Mouse (Mus musculus): ENCODE data around the gene Rnf128. TPM values are rescaled to one million over a fixed set of nuclear protein-coding genes. Genes with fewer than 3 reads are reported as not detected.

Rnf128 gene
- total RNA-seq, 4 experiments from 2014 or later = 56.5 to 70.7 (median 64.1) TPM

GRCm38 (mm10) chrX:139622071-139622470, 59.0 kb downstream of the Rnf128 start:
- no peak for DNase-seq (ENCODE audit: low spot score)

DNA sequence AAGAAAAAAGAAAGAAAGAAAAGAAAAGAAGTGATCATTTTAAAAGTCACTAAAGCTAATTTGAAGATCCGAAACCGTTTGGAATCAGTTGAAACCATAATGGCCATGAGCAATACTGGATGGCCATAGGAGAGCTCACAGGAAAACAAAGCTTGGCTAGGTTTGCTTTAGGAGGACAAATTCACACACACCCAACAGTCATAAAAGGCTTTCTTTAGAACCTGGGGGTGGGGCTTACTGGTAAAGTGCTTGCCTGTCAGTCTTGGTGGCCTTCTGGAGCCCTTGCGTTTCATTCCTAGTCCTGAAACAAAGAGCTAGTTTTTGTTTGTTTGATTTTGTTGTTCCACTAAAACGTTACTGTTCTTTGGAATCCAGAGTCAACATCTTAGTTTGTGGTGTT, 71.6 kb downstream of the Rnf128 start:
- DNase-seq (ENCODE audit: low spot score) = no peak

- DNase-seq (ENCODE audit: low spot score) = no peak
These were observed 76.6 kb downstream of the Rnf128 start for GRCm38 (mm10) chrX:139639744-139640143.

DNA sequence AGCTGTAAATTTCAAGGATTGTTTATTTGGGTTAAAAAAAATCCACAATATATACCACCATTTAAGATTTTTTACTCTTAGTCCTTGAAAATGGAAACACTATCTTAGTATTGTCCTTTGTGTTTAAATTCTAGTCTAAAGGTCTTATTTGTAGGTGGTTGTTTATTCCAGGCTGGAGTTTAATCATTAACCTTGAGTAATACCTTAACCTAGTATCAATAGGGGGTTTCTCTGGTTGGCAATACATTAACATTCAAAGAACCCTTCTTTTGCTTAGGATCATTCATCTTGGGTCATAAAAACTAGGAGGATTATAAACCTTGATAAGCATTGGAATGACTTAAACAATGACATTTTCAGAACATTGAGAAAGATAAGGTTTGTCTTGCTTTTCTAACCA, 77.3 kb downstream of the Rnf128 start:
- no peak for DNase-seq (ENCODE audit: low spot score)

GRCm38 (mm10) chrX:139652226-139652625, 89.1 kb downstream of the Rnf128 start:
- no peak for DNase-seq (ENCODE audit: low spot score)

DNA sequence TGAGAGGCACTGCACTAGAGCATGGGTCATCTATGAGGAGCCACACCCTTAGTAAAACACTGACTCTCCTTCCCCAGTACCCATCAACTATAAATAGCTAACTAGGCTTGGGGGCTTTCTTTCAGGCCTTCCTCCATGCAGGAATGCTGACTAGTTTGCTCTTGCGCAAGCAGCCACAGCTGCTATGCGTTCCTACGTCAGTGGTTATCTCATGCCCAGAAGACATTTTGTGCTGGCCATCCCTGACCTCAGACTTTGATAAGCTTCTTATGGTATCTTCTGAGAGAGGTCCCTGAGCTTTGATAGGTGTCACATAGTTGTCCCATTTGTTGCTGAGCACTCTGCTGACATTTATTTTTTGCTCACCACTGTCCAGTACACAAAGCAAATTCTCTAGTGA, 90.2 kb downstream of the Rnf128 start:
- DNase-seq (ENCODE audit: low spot score) = no peak

DNA sequence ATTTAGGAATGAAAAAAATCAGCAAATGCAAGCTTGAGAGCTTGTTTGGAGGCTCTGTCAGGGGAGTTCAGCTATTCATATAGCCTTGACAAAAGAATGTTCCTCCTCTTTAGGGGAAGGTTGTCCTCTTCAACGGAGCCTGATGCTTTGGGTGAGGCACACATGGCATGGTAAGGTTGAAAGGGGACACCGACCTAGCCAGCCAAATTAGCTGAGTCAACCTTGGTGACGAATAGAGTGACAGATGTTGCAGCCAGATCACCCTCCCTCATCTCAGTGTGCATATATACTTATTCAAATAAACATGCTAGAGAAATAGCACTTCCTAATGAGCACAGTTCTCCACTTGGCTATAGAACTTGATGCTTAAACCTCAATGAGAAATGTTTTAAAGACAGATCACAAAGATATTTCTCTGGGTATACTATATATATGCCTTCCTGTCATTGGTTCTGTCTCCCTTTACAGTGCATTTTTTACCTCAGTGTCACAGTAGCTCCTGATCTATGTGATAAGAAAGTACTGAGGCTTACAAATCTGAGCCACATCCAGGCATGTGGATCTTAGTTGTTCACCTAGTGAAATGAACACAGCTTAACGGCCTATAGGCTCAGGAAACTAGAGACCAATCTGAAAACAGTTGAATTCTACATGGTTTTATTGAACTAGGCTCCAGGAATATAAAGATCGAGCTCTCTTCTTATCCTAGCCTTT, 91.4 kb downstream of the Rnf128 start:
- DNase-seq (ENCODE audit: low spot score) = no peak

DNA sequence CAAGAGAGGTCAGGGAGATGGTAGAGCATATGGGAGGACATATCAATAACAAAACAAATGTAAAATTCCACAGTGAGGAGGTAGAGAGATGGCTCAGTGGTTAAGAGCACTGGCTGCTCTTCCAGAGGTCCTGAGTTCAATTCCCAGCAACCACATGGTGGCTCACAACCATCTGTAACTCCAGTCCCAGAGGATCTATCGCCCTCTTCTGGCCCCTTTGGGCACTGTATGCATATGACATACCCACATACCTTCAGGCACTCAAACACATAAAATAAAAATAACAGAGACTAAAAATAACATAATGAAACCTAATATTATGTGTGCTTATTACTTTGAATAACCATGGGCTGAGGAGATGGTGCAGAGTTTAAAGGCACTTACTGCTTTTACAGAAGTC, 99.0 kb downstream of the Rnf128 start:
- no peak for DNase-seq (ENCODE audit: low spot score)

- no peak for DNase-seq (ENCODE audit: low spot score)
These were observed 102.7 kb downstream of the Rnf128 start for GRCm38 (mm10) chrX:139665829-139666228.

DNA sequence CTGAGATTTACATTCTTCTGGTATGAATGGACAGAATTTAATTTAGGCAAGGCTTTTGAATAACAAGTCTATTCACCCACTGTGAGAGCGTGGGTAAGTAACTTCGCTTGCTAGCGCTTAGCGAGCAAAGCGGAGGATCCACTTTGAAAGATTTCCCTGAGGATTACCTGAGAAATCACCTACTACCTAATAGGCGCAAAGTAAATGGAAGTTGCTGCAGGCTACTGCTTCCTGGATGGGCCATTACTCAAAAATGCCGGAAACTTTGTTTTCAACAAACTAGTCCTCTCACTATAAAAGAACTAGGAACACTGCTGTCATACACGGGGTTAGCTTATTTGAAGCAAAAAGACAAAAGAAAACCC, 121.3 kb downstream of the Rnf128 start:
- DNase-seq (ENCODE audit: low spot score) = no peak

DNA sequence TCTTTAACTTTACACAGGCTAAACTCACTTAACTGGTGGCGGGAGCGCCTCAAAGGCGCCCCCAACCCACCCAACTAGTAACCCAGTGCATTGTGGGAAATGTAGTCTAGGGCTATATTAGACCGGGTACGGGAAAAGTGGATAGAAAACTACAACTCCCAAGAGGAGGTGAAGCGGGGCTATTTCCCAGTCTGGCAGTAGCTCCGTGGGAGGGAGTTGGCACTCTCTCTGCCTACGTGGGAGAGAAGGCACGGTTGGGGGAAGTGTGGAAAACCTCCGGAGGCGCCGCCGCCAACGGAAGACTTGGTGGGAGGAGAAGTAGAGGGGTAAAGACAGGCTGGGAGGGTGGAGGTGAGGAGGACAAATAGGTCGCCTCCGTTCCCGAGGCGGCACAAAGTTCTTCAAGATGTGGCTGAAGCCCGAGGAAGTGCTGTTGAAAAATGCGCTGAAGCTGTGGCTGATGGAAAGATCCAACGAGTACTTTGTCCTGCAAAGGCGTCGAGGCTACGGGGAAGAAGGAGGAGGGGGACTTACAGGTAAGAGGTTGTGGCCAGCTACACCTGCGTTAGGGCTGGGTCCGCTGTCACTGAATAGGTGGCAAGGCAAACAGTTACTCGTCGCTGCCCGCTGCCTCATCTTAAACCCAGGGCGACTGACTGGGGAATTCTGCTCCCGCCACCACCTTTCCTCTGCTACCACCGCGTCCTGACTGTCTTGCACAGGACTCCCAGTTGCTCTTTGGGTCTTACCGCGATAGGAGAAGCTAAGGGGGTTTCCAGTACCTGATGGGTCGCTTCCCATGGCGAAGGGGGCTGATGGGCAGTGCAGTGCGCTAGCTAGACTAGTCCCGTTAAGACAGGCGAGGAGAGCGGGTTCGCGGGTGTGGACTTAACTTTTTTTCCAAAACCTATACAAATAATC, 121.9 kb downstream of the Rnf128 start, which contains the start of gene Tbc1d8b:
Gene Tbc1d8b, plus strand, starts transcription at position 222 of the 921 bp plus-strand sequence.
- DNase-seq (ENCODE audit: low spot score) = peak; percentile 90

- no peak for DNase-seq (ENCODE audit: low spot score)
These were observed 151.3 kb downstream of the Rnf128 start, which contains the start of gene Gm15013 for GRCm38 (mm10) chrX:139714381-139714780. TSS of gene Gm15013 (minus strand) at chrX:139714481.

GRCm38 (mm10) chrX:139722350-139722749, 159.2 kb downstream of the Rnf128 start:
- no peak for DNase-seq (ENCODE audit: low spot score)

Other genes starting within 250 kb of the Rnf128 start
- gene Trap1a, start 229.6 kb upstream of the Rnf128 start, total RNA-seq (2022) = not detected
- under 1 TPM in 2 of 4 experiments, not detected in 2; 0.06 to 0.08 TPM for gene D330045A20Rik, start 82.9 kb upstream of the Rnf128 start, total RNA-seq (2022)
- gene Tbc1d8b, start 121.7 kb downstream of the Rnf128 start, total RNA-seq (2022) = 1 to 10 TPM; 5.3 to 6.1 (median 5.6) TPM
- not detected for gene Gm15013, start 151.2 kb downstream of the Rnf128 start, total RNA-seq (2022)
- gene Ripply1, start 219.0 kb downstream of the Rnf128 start, total RNA-seq (2022) = not detected
- not detected for gene Cldn2, start 237.5 kb downstream of the Rnf128 start, total RNA-seq (2022)

Data from heart, adult 8-10 months (tissue).